Mouse (Mus musculus): ENCODE results near the gene Zdhhc24. TPM values are rescaled to one million over a fixed set of nuclear protein-coding genes. Genes with fewer than 3 reads are reported as not detected.

The Zdhhc24 gene
- polyA plus RNA-seq, 1 experiment from 2014 or later = 22.5 TPM

DNA sequence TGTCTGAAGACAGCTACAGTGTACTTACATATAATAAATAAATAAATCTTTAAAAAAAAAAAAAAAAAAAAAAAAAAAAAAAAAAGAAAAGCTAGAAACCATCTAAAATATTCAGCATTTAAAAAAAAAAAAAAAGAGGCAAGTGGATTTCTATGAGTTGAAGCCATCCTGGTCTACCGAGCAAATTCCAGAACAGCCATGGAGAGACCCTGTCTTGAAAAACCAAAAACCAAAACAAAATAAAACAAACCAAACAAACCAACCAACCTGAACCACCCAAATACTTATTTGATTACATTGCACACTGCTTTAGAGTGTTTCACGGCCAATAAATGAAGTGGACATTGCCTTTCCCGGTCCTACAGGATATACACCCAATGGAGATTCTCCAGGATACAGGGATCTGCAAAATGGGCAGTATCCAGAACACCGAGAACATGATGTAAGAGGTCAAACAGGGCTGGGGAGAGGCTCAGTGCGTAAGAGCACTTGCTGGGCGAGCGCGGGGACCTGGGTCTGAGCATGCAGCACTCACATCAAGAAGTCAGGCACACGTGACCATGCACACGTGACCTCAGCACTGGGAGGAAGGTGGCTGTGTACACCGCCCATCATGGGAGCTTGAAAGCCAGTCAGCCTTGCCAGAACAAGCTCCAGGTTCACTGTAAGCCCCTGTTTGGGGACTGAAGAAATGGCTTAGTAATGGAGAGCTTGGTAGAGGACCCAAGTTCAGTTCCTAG, 46.8 kb downstream of the Zdhhc24 start:
- no peak overlapping the region for H3K27ac ChIP-seq (ENCODE audit: low read depth, low read length)
- H3K4me3 ChIP-seq (ENCODE audit: low read length) = no peak overlapping the region
- no peaks in the 10 kb centered on the region for H3K27me3 ChIP-seq (replicated peaks; ENCODE audit: control insufficient read depth, insufficient read depth, low read length)
- no peak overlapping the region for H3K9ac ChIP-seq (ENCODE audit: low read depth, low read length)
- no peaks in the 10 kb centered on the region for H3K9me3 ChIP-seq (ENCODE audit: control insufficient read depth, low read length)
- H3K36me3 ChIP-seq (ENCODE audit: control insufficient read depth, insufficient read depth, low read length) = peaks cover 30% of the 10 kb centered on the region
- 96% methylated on average over 11 of the region's 11 CpGs for WGBS
- no peak for ATAC-seq
- H3K4me2 ChIP-seq (ENCODE audit: low read length) = no peak overlapping the region
- peaks cover 22% of the 10 kb centered on the region for H3K4me1 ChIP-seq (ENCODE audit: control insufficient read depth, insufficient read depth, low read depth, low read length)

DNA sequence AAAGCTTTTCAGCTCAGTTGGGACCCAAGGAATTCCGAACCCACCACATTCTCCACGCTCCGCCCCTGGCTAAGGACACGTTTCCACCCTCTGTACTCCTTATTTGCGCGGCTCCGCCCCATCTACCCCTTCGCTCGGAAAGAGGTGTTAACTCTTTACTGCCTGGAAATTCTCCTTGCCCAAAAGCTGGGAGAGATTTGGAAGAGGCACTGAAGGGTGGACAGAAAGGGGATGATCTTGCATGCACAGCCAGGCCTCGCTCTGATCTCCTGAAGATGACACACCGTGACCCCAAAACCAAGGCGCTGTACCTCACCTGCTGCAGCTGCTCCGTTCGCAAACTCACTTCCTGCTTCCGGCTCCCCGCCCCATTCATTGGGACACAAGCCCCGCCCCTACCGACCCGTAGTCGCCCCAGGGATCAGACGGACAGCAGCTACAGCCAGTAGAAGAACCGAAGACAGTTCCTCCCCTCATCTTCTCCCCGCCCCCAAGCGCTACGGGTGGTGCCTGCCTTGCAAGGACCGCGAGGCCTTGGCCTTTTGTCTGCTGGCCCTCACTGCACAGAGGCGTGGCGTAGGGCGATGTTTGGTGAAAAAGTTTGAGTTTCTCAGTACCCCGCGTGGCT, 49.5 kb downstream of the Zdhhc24 start, which contains the start of gene Dpp3:
Gene Dpp3 (minus strand): TSS at position 384 of the 628 bp plus-strand sequence.
- under 1% methylated on average over 32 of the region's 32 CpGs for WGBS
- peak within 1 kb of the TSS; percentile 74 for H3K9ac ChIP-seq (ENCODE audit: low read depth, low read length)
- peak; percentile 98 for ATAC-seq

DNA sequence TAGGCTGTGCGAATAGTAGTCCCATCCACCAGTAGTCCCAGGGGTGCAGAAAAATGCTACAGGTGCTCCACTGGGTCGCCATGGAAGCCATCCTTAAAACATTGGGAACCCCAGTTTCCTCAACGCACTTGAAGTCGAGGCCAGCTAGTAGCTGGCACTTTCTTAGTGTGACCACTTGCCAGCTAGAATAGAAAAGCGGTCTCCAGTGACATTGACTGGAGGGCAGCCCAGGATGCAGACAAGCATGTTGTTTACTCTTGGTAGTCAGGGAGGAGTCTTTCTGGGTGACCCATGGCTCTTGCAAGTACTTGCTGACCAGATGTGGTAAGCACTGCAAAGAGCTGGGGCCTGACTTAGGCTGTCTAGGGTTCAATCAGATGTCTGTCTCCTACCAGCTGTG, 50.3 kb downstream of the Zdhhc24 start:
- Histone ChIP-seq H3K27me3 (replicated peaks; ENCODE audit: control insufficient read depth, insufficient read depth, low read length) (no peaks in the 10 kb centered on the region), H3K4me3 (ENCODE audit: low read length) (peak overlapping the region; percentile 75), H3K36me3 (ENCODE audit: control insufficient read depth, insufficient read depth, low read length) (peaks cover 7% of the 10 kb centered on the region), H3K4me2 (ENCODE audit: low read length) (peak overlapping the region; percentile 59), H3K27ac (ENCODE audit: low read depth, low read length) (peak overlapping the region; percentile 79), H3K9ac (ENCODE audit: low read depth, low read length) (peak overlapping the region; percentile 74), H3K9me3 (ENCODE audit: control insufficient read depth, low read length) (no peaks in the 10 kb centered on the region), H3K4me1 (ENCODE audit: control insufficient read depth, insufficient read depth, low read depth, low read length) (peaks cover 22% of the 10 kb centered on the region)
- ATAC-seq = peak; percentile 16
- 51% methylated on average over 5 of the region's 5 CpGs for WGBS

More for the DNA sequence above, 49.5 kb downstream of the Zdhhc24 start, which contains the start of gene Dpp3:
- Histone ChIP-seq H3K4me3 (ENCODE audit: low read length) (peak within 1 kb of the TSS; percentile 75), H3K4me2 (ENCODE audit: low read length) (peak within 1 kb of the TSS; percentile 59), H3K9me3 (ENCODE audit: control insufficient read depth, low read length) (no peaks in the 10 kb centered on the region), H3K27me3 (replicated peaks; ENCODE audit: control insufficient read depth, insufficient read depth, low read length) (no peaks in the 10 kb centered on the region), H3K27ac (ENCODE audit: low read depth, low read length) (peak within 1 kb of the TSS; percentile 79), H3K36me3 (ENCODE audit: control insufficient read depth, insufficient read depth, low read length) (peaks cover 10% of the 10 kb centered on the region; the same call in 1 of the 2 replicates), H3K4me1 (ENCODE audit: control insufficient read depth, insufficient read depth, low read depth, low read length) (peaks cover 22% of the 10 kb centered on the region)

Other genes with a start within 250 kb of the Zdhhc24 start
- gene Gm960, start 180.0 kb upstream of the Zdhhc24 start, polyA plus RNA-seq (2015; fragmentation: Nextera tagmentation; extraction: Ambion mirVana) = 5.2 and 6.7 TPM in 2 replicates
- gene Sptbn2, start 167.5 kb upstream of the Zdhhc24 start, polyA plus RNA-seq (2015; fragmentation: Nextera tagmentation; extraction: Ambion mirVana) = 21.7 and 31.4 TPM in 2 replicates
- gene Rbm4b, start 122.2 kb upstream of the Zdhhc24 start, polyA plus RNA-seq (2015; fragmentation: Nextera tagmentation; extraction: Ambion mirVana) = 124 and 127 TPM in 2 replicates
- 67.2 and 73.6 TPM in 2 replicates for gene Rbm4, start 84.8 kb upstream of the Zdhhc24 start, polyA plus RNA-seq (2015; fragmentation: Nextera tagmentation; extraction: Ambion mirVana)
- 21.3 and 24.2 TPM in 2 replicates for gene Gm21992, start 67.1 kb upstream of the Zdhhc24 start, polyA plus RNA-seq (2015; fragmentation: Nextera tagmentation; extraction: Ambion mirVana)
- gene Rbm14, start 67.0 kb upstream of the Zdhhc24 start, polyA plus RNA-seq (2015; fragmentation: Nextera tagmentation; extraction: Ambion mirVana) = 59.5 and 65.0 TPM in 2 replicates
- 38.4 and 43.0 TPM in 2 replicates for gene Ccs, start 39.3 kb upstream of the Zdhhc24 start, polyA plus RNA-seq (2015; fragmentation: Nextera tagmentation; extraction: Ambion mirVana)
- 0.57 and 0.74 TPM in 2 replicates for gene Ccdc87, start 39.3 kb upstream of the Zdhhc24 start, polyA plus RNA-seq (2015; fragmentation: Nextera tagmentation; extraction: Ambion mirVana)
- 87.0 and 90.1 TPM in 2 replicates for gene Ctsf, start 23.5 kb upstream of the Zdhhc24 start, polyA plus RNA-seq (2015; fragmentation: Nextera tagmentation; extraction: Ambion mirVana)
- 2.7 and 3.5 TPM in 2 replicates for gene Actn3, start 759 bp upstream of the Zdhhc24 start, polyA plus RNA-seq (2015; fragmentation: Nextera tagmentation; extraction: Ambion mirVana)
- 8.1 and 8.8 TPM in 2 replicates for gene Bbs1, start 28.0 kb downstream of the Zdhhc24 start, polyA plus RNA-seq (2015; fragmentation: Nextera tagmentation; extraction: Ambion mirVana)
- gene Dpp3, start 49.6 kb downstream of the Zdhhc24 start, polyA plus RNA-seq (2015; fragmentation: Nextera tagmentation; extraction: Ambion mirVana) = 102 and 115 TPM in 2 replicates
- 13.5 and 14.6 TPM in 2 replicates for gene Peli3, start 64.5 kb downstream of the Zdhhc24 start, polyA plus RNA-seq (2015; fragmentation: Nextera tagmentation; extraction: Ambion mirVana)
- 91.6 and 106 TPM in 2 replicates for gene Mrpl11, start 83.5 kb downstream of the Zdhhc24 start, polyA plus RNA-seq (2015; fragmentation: Nextera tagmentation; extraction: Ambion mirVana)
- gene Npas4, start 111.6 kb downstream of the Zdhhc24 start, polyA plus RNA-seq (2015; fragmentation: Nextera tagmentation; extraction: Ambion mirVana) = 0.41 and 0.47 TPM in 2 replicates
- 15.0 and 16.6 TPM in 2 replicates for gene Slc29a2, start 145.2 kb downstream of the Zdhhc24 start, polyA plus RNA-seq (2015; fragmentation: Nextera tagmentation; extraction: Ambion mirVana)
- gene B4gat1, start 160.2 kb downstream of the Zdhhc24 start, polyA plus RNA-seq (2015; fragmentation: Nextera tagmentation; extraction: Ambion mirVana) = 116 and 133 TPM in 2 replicates
- gene AC124502.3, start 160.2 kb downstream of the Zdhhc24 start, polyA plus RNA-seq (2015; fragmentation: Nextera tagmentation; extraction: Ambion mirVana) = 2.4 and 3.1 TPM in 2 replicates
- gene Brms1, start 162.7 kb downstream of the Zdhhc24 start, polyA plus RNA-seq (2015; fragmentation: Nextera tagmentation; extraction: Ambion mirVana) = 25.6 and 26.6 TPM in 2 replicates
- gene Rin1, start 171.8 kb downstream of the Zdhhc24 start, polyA plus RNA-seq (2015; fragmentation: Nextera tagmentation; extraction: Ambion mirVana) = 0.64 and 0.72 TPM in 2 replicates
- 14.5 and 25.2 TPM in 2 replicates for gene Cd248, start 189.4 kb downstream of the Zdhhc24 start, polyA plus RNA-seq (2015; fragmentation: Nextera tagmentation; extraction: Ambion mirVana)
- 38.5 and 49.0 TPM in 2 replicates for gene Tmem151a, start 206.9 kb downstream of the Zdhhc24 start, polyA plus RNA-seq (2015; fragmentation: Nextera tagmentation; extraction: Ambion mirVana)
- gene Yif1a, start 209.9 kb downstream of the Zdhhc24 start, polyA plus RNA-seq (2015; fragmentation: Nextera tagmentation; extraction: Ambion mirVana) = 60.7 and 65.8 TPM in 2 replicates
- gene Cnih2, start 219.9 kb downstream of the Zdhhc24 start, polyA plus RNA-seq (2015; fragmentation: Nextera tagmentation; extraction: Ambion mirVana) = 361 and 364 TPM in 2 replicates
- gene Rab1b, start 228.4 kb downstream of the Zdhhc24 start, polyA plus RNA-seq (2015; fragmentation: Nextera tagmentation; extraction: Ambion mirVana) = 230 and 231 TPM in 2 replicates
- 85.6 and 87.8 TPM in 2 replicates for gene Klc2, start 239.9 kb downstream of the Zdhhc24 start, polyA plus RNA-seq (2015; fragmentation: Nextera tagmentation; extraction: Ambion mirVana)

Measured in hindbrain, embryonic 16.5 days (tissue).